Mouse (Mus musculus): Measurements from ENCODE around the gene Hspa12a. TPM values are rescaled to one million over a fixed set of nuclear protein-coding genes. Genes with fewer than 3 reads are reported as not detected.

The Hspa12a gene
- 11.5 and 22.1 TPM in 2 replicates for polyA plus RNA-seq (2012; rRNA removed)

GRCm38 (mm10) chr19:58942841-58943828 is at the start of gene Hspa12a, which contains the start of gene Eno4:
Hspa12a (minus strand) TSS chr19:58943654.
Eno4 (plus strand) TSS chr19:58943425.

DNA sequence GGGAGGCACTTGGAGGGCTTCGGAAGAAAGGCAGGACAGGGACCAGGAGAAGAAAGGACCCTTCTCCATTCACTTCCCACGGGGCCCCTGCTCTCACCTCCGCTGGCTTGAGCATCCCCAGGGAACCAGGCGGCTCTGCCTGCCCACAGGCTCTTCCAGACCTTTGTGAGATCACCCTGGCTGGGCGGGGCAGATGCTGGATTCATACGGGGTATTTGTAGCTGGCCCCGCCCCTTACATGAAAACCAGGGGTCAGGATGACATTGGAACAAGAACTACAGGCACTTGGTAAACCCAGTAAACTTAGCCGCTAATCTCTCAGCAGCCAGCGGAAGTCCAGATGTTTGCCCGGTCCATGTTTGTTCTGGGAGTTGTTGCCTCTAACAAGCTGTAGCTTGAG is 149.2 kb downstream of the Hspa12a start, which contains the start of gene 1700019N19Rik:
Gene 1700019N19Rik (minus strand): TSS at position 178 of the 400 bp plus-strand sequence.

GRCm38 (mm10) chr19:58759423-58759822 is 184.0 kb downstream of the Hspa12a start, which contains the start of gene Pnliprp2:
Pnliprp2 (plus strand) TSS chr19:58759719.

Other genes starting within 250 kb of the Hspa12a start
- 0.80 and 1.4 TPM in 2 replicates for gene Pnliprp1, start 214.8 kb downstream of the Hspa12a start, polyA plus RNA-seq (2012; rRNA removed)
- 0.25 and 0.32 TPM in 2 replicates for gene Pnliprp2, start 183.9 kb downstream of the Hspa12a start, polyA plus RNA-seq (2012; rRNA removed)
- gene 1700019N19Rik, start 149.2 kb downstream of the Hspa12a start, polyA plus RNA-seq (2012; rRNA removed): 0.05 and 0.06 TPM in 2 replicates
- 0.40 and 0.48 TPM in 2 replicates for gene Eno4, start 229 bp downstream of the Hspa12a start, polyA plus RNA-seq (2012; rRNA removed)
- gene Shtn1, start 132.4 kb upstream of the Hspa12a start, polyA plus RNA-seq (2012; rRNA removed): 3.2 and 3.4 TPM in 2 replicates
- 2.5 and 6.7 TPM in 2 replicates for gene Vax1, start 226.4 kb upstream of the Hspa12a start, polyA plus RNA-seq (2012; rRNA removed)

Data from central nervous system, embryonic 11.5 days (tissue).